Mouse (Mus musculus) brain, embryonic 14.5 days (tissue): ENCODE data around the gene Scgb1b7. TPM values are rescaled to one million over a fixed set of nuclear protein-coding genes. Genes with fewer than 3 reads are reported as not detected.
"Not testable (repeated sequence)": the region's sequence is repeated elsewhere in the genome, so short reads cannot be mapped to it uniquely, and the experiment has no call there.

ENCODE experiments used
- DNase-seq: peaks from one replicate; pipeline ENCODE4 v3.0.0-alpha.2; 2011; ENCODE audit warnings: low read depth
- polyA plus RNA-seq: library from polyadenylated mRNA; depleted of rRNA; stranded (reverse); fragments of >200 nt; gene quantifications from 2 replicates; pipeline ENCODE4 v1.2.3, GENCODE M21; 2012; rRNA removed

The Scgb1b7 gene
- polyA plus RNA-seq = not detected in 2 replicates

DNA sequence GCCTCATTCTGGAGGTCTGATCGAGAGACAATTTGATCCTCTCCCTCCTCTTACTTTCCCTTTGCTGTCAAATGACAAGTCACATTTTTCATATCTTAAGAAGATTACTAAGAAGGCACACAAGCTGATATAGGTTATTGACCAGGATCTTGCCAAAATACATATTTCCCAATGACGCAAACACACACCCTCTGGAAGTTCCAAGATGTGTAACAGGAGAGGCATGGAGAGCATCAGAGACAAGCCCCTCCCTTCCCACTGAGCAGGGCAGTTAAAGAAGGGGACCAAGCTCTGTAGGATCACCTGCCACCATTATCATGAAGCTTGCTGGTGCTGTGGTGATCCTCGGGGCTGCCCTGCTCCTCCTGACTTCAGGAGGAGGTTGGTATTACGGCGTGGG is at the start of gene Scgb1b7:
Gene Scgb1b7, plus strand, starts transcription at position 301 of the 400 bp plus-strand sequence.
- not testable (repeated sequence) for DNase-seq

DNA sequence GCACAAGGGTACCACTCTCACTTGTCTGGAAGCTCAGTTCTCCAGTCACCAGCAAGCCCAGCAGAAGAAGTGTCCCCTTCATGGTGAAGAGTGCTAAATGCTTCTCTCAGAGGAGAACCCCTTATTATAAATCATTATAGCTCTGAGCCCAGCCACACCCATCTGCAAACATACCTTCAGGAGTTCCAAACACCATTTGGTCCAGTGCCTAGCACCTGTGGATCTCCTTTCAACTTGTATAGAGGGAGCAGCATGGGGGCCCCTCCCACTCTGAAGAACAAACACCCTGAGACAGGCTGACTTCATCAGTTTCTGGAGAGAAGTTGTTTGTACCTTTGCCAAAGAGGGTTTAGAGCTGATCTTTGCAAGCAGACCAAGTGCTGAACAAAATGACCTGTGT is 6.8 kb upstream of the Scgb1b7 start, which contains the start of gene Scgb2b7:
Gene Scgb2b7, minus strand, starts transcription at position 101 of the 400 bp plus-strand sequence.
- not testable (repeated sequence) for DNase-seq

Other genes starting within 250 kb of the Scgb1b7 start
- gene Scgb2b7, start 6.9 kb upstream of the Scgb1b7 start, polyA plus RNA-seq = not detected in 2 replicates